Mouse (Mus musculus) gastrocnemius, adult 2 months (tissue): ENCODE measurements around the gene Ttc7b. TPM values are rescaled to one million over a fixed set of nuclear protein-coding genes. Genes with fewer than 3 reads are reported as not detected.

ENCODE experiments used
- DNase-seq: peaks from one replicate; pipeline ENCODE4 v3.0.0; 2022
- H3K27ac ChIP-seq: fragments of 200-600 bp; 2 replicates; pipeline ENCODE4 v1.8.1; 2022; ENCODE audit warnings: mild to moderate bottlenecking
- H3K4me3 ChIP-seq: fragments of 200-600 bp; 2 replicates; pipeline ENCODE4 v1.8.1; 2022; ENCODE audit warnings: mild to moderate bottlenecking, moderate library complexity
- CTCF ChIP-seq: fragments of 200-600 bp; IDR thresholded peaks from 2 replicates; pipeline ENCODE4 v1.8.1; 2022; ENCODE audit warnings: antibody characterized with exemption, mild to moderate bottlenecking, moderate library complexity
- intact Hi-C: fragments of 180-260 bp; cut with DNase I; formaldehyde crosslinking; loops from one replicate; pipeline ENCODE4 v1.15.1; 2025
- total RNA-seq, 2 experiments: library from RNA; stranded (reverse); gene quantifications; 2 replicates each; pipeline ENCODE4 v1.2.3; 2021

The Ttc7b gene
- total RNA-seq, 2 experiments from 2014 or later: 147 to 160 TPM

GRCm38 (mm10) chr12:100341614-100342013, 179.0 kb downstream of the Ttc7b start:
- DNase-seq: no peak
- Histone ChIP-seq H3K27ac (no peak overlapping the region), H3K4me3 (no peak overlapping the region)
- no peak for TF ChIP-seq CTCF
- intact Hi-C loops: no loop called here

GRCm38 (mm10) chr12:100340901-100341460, 179.6 kb downstream of the Ttc7b start:
- Histone ChIP-seq H3K4me3 (no peak overlapping the region), H3K27ac (no peak overlapping the region)
- no peak for TF ChIP-seq CTCF
- no peak for DNase-seq
- intact Hi-C loops: no loop called here

GRCm38 (mm10) chr12:100338055-100338454, 182.6 kb downstream of the Ttc7b start:
- H3K27ac ChIP-seq: no peak overlapping the region
- no peak for DNase-seq
- peak; percentile 40 for TF ChIP-seq CTCF
- no peak overlapping the region for H3K4me3 ChIP-seq
- intact Hi-C loops: no loop called here

GRCm38 (mm10) chr12:100337351-100338018, 183.1 kb downstream of the Ttc7b start:
- peak; percentile 48 for DNase-seq
- intact Hi-C loops: no loop called here
- TF ChIP-seq CTCF: peak; percentile 37; the same call in 1 of the 2 replicates
- Histone ChIP-seq H3K4me3 (no peak overlapping the region), H3K27ac (peak overlapping the region; percentile 70)

GRCm38 (mm10) chr12:100336241-100336640, 184.4 kb downstream of the Ttc7b start:
- Histone ChIP-seq H3K4me3 (no peak overlapping the region), H3K27ac (peak overlapping the region; percentile 70)
- peak; percentile 57 for DNase-seq
- TF ChIP-seq CTCF: no peak
- intact Hi-C loops: no loop called here

- intact Hi-C loops: no loop called here
Measured at GRCm38 (mm10) chr12:100331806-100332205, 188.8 kb downstream of the Ttc7b start.

GRCm38 (mm10) chr12:100330234-100330633, 190.4 kb downstream of the Ttc7b start:
- Histone ChIP-seq H3K4me3 (no peak overlapping the region), H3K27ac (no peak overlapping the region)
- intact Hi-C loops: no loop called here
- TF ChIP-seq CTCF: no peak
- no peak for DNase-seq

More at GRCm38 (mm10) chr12:100331806-100332205, 188.8 kb downstream of the Ttc7b start:
- no peak for DNase-seq
- H3K4me3 ChIP-seq: no peak overlapping the region
- no peak for TF ChIP-seq CTCF
- no peak overlapping the region for H3K27ac ChIP-seq

GRCm38 (mm10) chr12:100328998-100329397, 191.6 kb downstream of the Ttc7b start:
- Histone ChIP-seq H3K27ac (peak overlapping the region; percentile 57), H3K4me3 (0 out of 2 replicates have a peak overlapping the region, but pooled peaks have one; percentile 4)
- no peak for DNase-seq
- TF ChIP-seq CTCF: no peak
- intact Hi-C loops: loop anchor here (5.0 kb wide), 1 partner anchor 127 kb away; no protein-coding TSS in a partner anchor

- peak; percentile 60 for DNase-seq
- TF ChIP-seq CTCF: peak; percentile 13; the same call in 1 of the 2 replicates
- intact Hi-C loops: loop anchor here (5.0 kb wide), 1 partner anchor 126 kb away; no protein-coding TSS in a partner anchor
- Histone ChIP-seq H3K4me3 (no peak overlapping the region), H3K27ac (peak overlapping the region; percentile 57)
Measured at GRCm38 (mm10) chr12:100328557-100328956, 192.1 kb downstream of the Ttc7b start.

- no peak overlapping the region for H3K27ac ChIP-seq
- H3K4me3 ChIP-seq: no peak overlapping the region
- intact Hi-C loops: loop anchor here (5.0 kb wide), 1 partner anchor 124 kb away; no protein-coding TSS in a partner anchor
- DNase-seq: no peak
- TF ChIP-seq CTCF: no peak
Measured at GRCm38 (mm10) chr12:100326732-100327131, 193.9 kb downstream of the Ttc7b start.

GRCm38 (mm10) chr12:100325618-100326017, 195.0 kb downstream of the Ttc7b start:
- TF ChIP-seq CTCF: no peak
- intact Hi-C loops: loop anchor here (5.0 kb wide), 1 partner anchor 123 kb away; no protein-coding TSS in a partner anchor
- no peak overlapping the region for H3K27ac ChIP-seq
- DNase-seq: no peak
- H3K4me3 ChIP-seq: no peak overlapping the region

- no peak for DNase-seq
- intact Hi-C loops: loop anchor here (5.0 kb wide), 1 partner anchor 123 kb away; no protein-coding TSS in a partner anchor
- TF ChIP-seq CTCF: no peak
- Histone ChIP-seq H3K4me3 (no peak overlapping the region), H3K27ac (no peak overlapping the region)
Measured at GRCm38 (mm10) chr12:100325212-100325611, 195.4 kb downstream of the Ttc7b start.

GRCm38 (mm10) chr12:100323641-100324040, 197.0 kb downstream of the Ttc7b start:
- TF ChIP-seq CTCF: no peak
- Histone ChIP-seq H3K27ac (no peak overlapping the region), H3K4me3 (no peak overlapping the region)
- DNase-seq: no peak
- intact Hi-C loops: no loop called here
